ENCODE assay signal across 24 mouse cellular contexts in genomic region chr11:95519299-95519698, GRCm38 (mm10). TPM values are rescaled to one million over a fixed set of nuclear protein-coding genes. Genes with fewer than 3 reads are reported as not detected.
DNase-seq lines count a peak whose midpoint lies in the region; ATAC-seq and TF ChIP-seq lines count a peak whose summit lies in the region.
"Had no signal": no experiment of that assay in that cellular context is flagged by ENCODE, and none has a peak within 500 bp of the region (broad histone marks: within the 10 kb centered on the region; RNA-seq: fewer than 3 reads in every experiment).

No protein-coding gene starts in this region.

- H3K27me3 ChIP-seq in forebrain, embryonic 10.5 days (ENCODE audit: poor library complexity, severe bottlenecking), result peaks cover 69% of the 10 kb centered on the region
- peaks cover 9% of the 10 kb centered on the region for H3K27me3 ChIP-seq in forebrain, embryonic 14.5 days (replicated peaks; ENCODE audit: control insufficient read depth, insufficient read depth, low read length)
- peaks cover 14% of the 10 kb centered on the region for H3K27me3 ChIP-seq in neural tube, embryonic 12.5 days (replicated peaks)

- TF ChIP-seq CTCF in brain, embryonic 14.5 days (IDR thresholded peaks at IDR 0.05; ENCODE audit: borderline replicate concordance, extremely low read depth, insufficient read depth, insufficient read length), result no peak

- no peak for ATAC-seq in forebrain, embryonic 14.5 days
- ATAC-seq in neural tube, embryonic 12.5 days (ENCODE audit: low FRiP score, low read depth), result no peak
- ATAC-seq: activated CD4-positive, CD25-positive, alpha-beta regulatory T cell, adult 4 months; CD4-positive, CD25-positive, alpha-beta regulatory T cell, adult 4 months; intestine, embryonic 15.5 days had no signal

- H3K4me3 ChIP-seq in forebrain, embryonic 10.5 days, result no peak overlapping the region
- H3K4me3 ChIP-seq in forebrain, embryonic 14.5 days (ENCODE audit: low read depth, low read length), result no peak overlapping the region
- no peak overlapping the region for H3K4me3 ChIP-seq in neural tube, embryonic 12.5 days
- H3K4me3 ChIP-seq: embryonic facial prominence, embryonic 15.5 days; erythroblast, embryonic 14.5 days; heart, embryonic 10.5 days; hindbrain, embryonic 13.5 days; intestine, embryonic 15.5 days had no signal

- H3K27ac ChIP-seq in forebrain, embryonic 10.5 days, result 0 out of 2 replicates have a peak overlapping the region, but pooled peaks have one; percentile 81
- H3K27ac ChIP-seq in forebrain, embryonic 14.5 days (ENCODE audit: low read depth, low read length), result no peak overlapping the region
- H3K27ac ChIP-seq in neural tube, embryonic 12.5 days, result no peak overlapping the region
- H3K27ac ChIP-seq: embryonic facial prominence, embryonic 15.5 days; hindbrain, embryonic 13.5 days; intestine, embryonic 15.5 days had no signal

- TF ChIP-seq POLR2A in brain, embryonic 14.5 days (IDR thresholded peaks at IDR 0.05; ENCODE audit: borderline replicate concordance, extremely low read depth, insufficient read depth, insufficient read length, poor library complexity, severe bottlenecking), result no peak

- H3K9me3 ChIP-seq in forebrain, embryonic 10.5 days, result no peaks in the 10 kb centered on the region
- no peaks in the 10 kb centered on the region for H3K9me3 ChIP-seq in forebrain, embryonic 14.5 days (replicated peaks; ENCODE audit: control insufficient read depth, low read length)
- no peaks in the 10 kb centered on the region for H3K9me3 ChIP-seq in neural tube, embryonic 12.5 days
- H3K9me3 ChIP-seq: embryonic facial prominence, embryonic 15.5 days; G1E; heart, embryonic 10.5 days; hindbrain, embryonic 13.5 days; intestine, embryonic 15.5 days had no signal

- WGBS in forebrain, embryonic 10.5 days, result 76% methylated on average over 10 of the region's 10 CpGs
- WGBS in forebrain, embryonic 14.5 days, result 63% methylated on average over 10 of the region's 10 CpGs
- WGBS in neural tube, embryonic 12.5 days, result 40% methylated on average over 10 of the region's 10 CpGs

- H3K9ac ChIP-seq in forebrain, embryonic 14.5 days (ENCODE audit: low read length), result no peak overlapping the region
- H3K9ac ChIP-seq in neural tube, embryonic 12.5 days, result no peak overlapping the region
- H3K9ac ChIP-seq: embryonic facial prominence, embryonic 15.5 days; intestine, embryonic 15.5 days had no signal

- no peaks in the 10 kb centered on the region for H3K36me3 ChIP-seq in forebrain, embryonic 10.5 days (replicated peaks)
- no peaks in the 10 kb centered on the region for H3K36me3 ChIP-seq in forebrain, embryonic 14.5 days (ENCODE audit: control insufficient read depth, insufficient read depth, low read length)
- no peaks in the 10 kb centered on the region for H3K36me3 ChIP-seq in neural tube, embryonic 12.5 days
- H3K36me3 ChIP-seq: embryonic facial prominence, embryonic 15.5 days; G1E; heart, embryonic 10.5 days; hindbrain, embryonic 13.5 days; intestine, embryonic 15.5 days had no signal

- no peak overlapping the region for H3K4me2 ChIP-seq in forebrain, embryonic 14.5 days (ENCODE audit: low read length)
- H3K4me2 ChIP-seq in neural tube, embryonic 12.5 days (replicated peaks), result 0 out of 2 replicates have a peak overlapping the region, but pooled peaks have one; percentile 10
- H3K4me2 ChIP-seq: embryonic facial prominence, embryonic 15.5 days; hindbrain, embryonic 13.5 days; intestine, embryonic 15.5 days had no signal

- DNase-seq in forebrain, embryonic 10.5 days (ENCODE audit: extremely low spot score, low spot score), result no peak
- no peak for DNase-seq in forebrain, embryonic 14.5 days (ENCODE audit: low spot score)
- no peak for DNase-seq in neural tube, embryonic 10.5 days (ENCODE audit: extremely low spot score, low spot score)
- DNase-seq in brain, embryonic 14.5 days (ENCODE audit: low read depth), result peak; percentile 5
- DNase-seq in testis, postnatal 10 days (ENCODE audit: low spot score), result no peak
- DNase-seq in gastrocnemius, postnatal 4 days (ENCODE audit: low spot score in 2 of 2), result no peak
- DNase-seq: adrenal gland, postnatal 14 days; B cell, adult 2 months; cerebellum, adult 18-20 months; cerebellum, adult 9-11 months; cerebellum, postnatal 36 days; gastrocnemius, postnatal 36 days; heart, adult 18-20 months; heart, postnatal 10 days; heart, postnatal 4 days had no signal

- peaks cover 68% of the 10 kb centered on the region for H3K4me1 ChIP-seq in forebrain, embryonic 10.5 days
- H3K4me1 ChIP-seq in forebrain, embryonic 14.5 days (ENCODE audit: control insufficient read depth, insufficient read depth, low read length), result peaks cover 24% of the 10 kb centered on the region
- H3K4me1 ChIP-seq in neural tube, embryonic 12.5 days, result peaks cover 38% of the 10 kb centered on the region

RNA-seq across cellular contexts. Expression of gene Nxph3, which starts 4.9 kb away (rescaled TPM):
- polyA plus RNA-seq in forebrain, embryonic 10.5 days (2016; fragmentation: Nextera tagmentation; extraction: Ambion mirVana), result 0.31 and 0.36 TPM in 2 replicates
- 7.8 and 10.3 TPM in 2 replicates for polyA plus RNA-seq in forebrain, embryonic 14.5 days (2014; fragmentation: Nextera tagmentation; extraction: Ambion mirVana)
- polyA plus RNA-seq in neural tube, embryonic 12.5 days (2016; fragmentation: Nextera tagmentation; extraction: Ambion mirVana), result 0.49 and 0.55 TPM in 2 replicates
- 9.2 and 15.6 TPM in 2 replicates for polyA plus RNA-seq in brain, embryonic 14.5 days (2012; rRNA removed)
- total RNA-seq in gastrocnemius, postnatal 4 days (2021), result 1 to 10 TPM; 1.3 to 1.8 TPM
- polyA plus RNA-seq: activated CD4-positive, CD25-positive, alpha-beta regulatory T cell, adult 4 months; CD4-positive, CD25-positive, alpha-beta regulatory T cell, adult 4 months; erythroblast, embryonic 14.5 days; G1E had no signal
